Mouse (Mus musculus): ENCODE data around the gene Prdx6b. TPM values are rescaled to one million over a fixed set of nuclear protein-coding genes. Genes with fewer than 3 reads are reported as not detected.

Gene Prdx6b
- not detected in 2 replicates for polyA plus RNA-seq (2012; ENCODE audit: insufficient read depth, low replicate concordance)

- no peak within 1 kb of the TSS for H3K4me3 ChIP-seq (replicated peaks)
- H3K9me3 ChIP-seq = no peaks in the 10 kb centered on the region
- no peaks in the 10 kb centered on the region for H3K27me3 ChIP-seq (replicated peaks)
- H3K36me3 ChIP-seq (replicated peaks; ENCODE audit: low read length) = no peaks in the 10 kb centered on the region
- H3K4me1 ChIP-seq = no peaks in the 10 kb centered on the region
- no peak for TF ChIP-seq FLI1 (IDR thresholded peaks at IDR 0.05; ENCODE audit: low read length)
- no peak for TF ChIP-seq GATA1 (IDR thresholded peaks at IDR 0.05; ENCODE audit: borderline replicate concordance, low read length)
Measured at GRCm38 (mm10) chr2:80292172-80292571, at the start of gene Prdx6b. Gene Prdx6b (plus strand): TSS chr2:80292472.

GRCm38 (mm10) chr2:80247466-80247865 lies 44.8 kb upstream of the Prdx6b start:
- TF ChIP-seq GATA1 (IDR thresholded peaks at IDR 0.05; ENCODE audit: borderline replicate concordance, low read length) = no peak
- no peak for TF ChIP-seq FLI1 (IDR thresholded peaks at IDR 0.05; ENCODE audit: low read length)
- no peaks in the 10 kb centered on the region for H3K4me1 ChIP-seq
- H3K36me3 ChIP-seq (replicated peaks; ENCODE audit: low read length) = no peaks in the 10 kb centered on the region
- H3K9me3 ChIP-seq = no peaks in the 10 kb centered on the region
- no peaks in the 10 kb centered on the region for H3K27me3 ChIP-seq (replicated peaks)
- H3K4me3 ChIP-seq (replicated peaks) = no peak overlapping the region

- Histone ChIP-seq H3K4me1 (no peaks in the 10 kb centered on the region), H3K4me3 (replicated peaks) (no peak overlapping the region), H3K9me3 (no peaks in the 10 kb centered on the region), H3K27me3 (replicated peaks) (no peaks in the 10 kb centered on the region), H3K36me3 (replicated peaks; ENCODE audit: low read length) (no peaks in the 10 kb centered on the region)
- TF ChIP-seq FLI1 (IDR thresholded peaks at IDR 0.05; ENCODE audit: low read length) (no peak), GATA1 (IDR thresholded peaks at IDR 0.05; ENCODE audit: borderline replicate concordance, low read length) (no peak)
Measured at GRCm38 (mm10) chr2:80247868-80248267, 44.4 kb upstream of the Prdx6b start.

GRCm38 (mm10) chr2:80259888-80260672 lies 32.2 kb upstream of the Prdx6b start:
- Histone ChIP-seq H3K4me3 (replicated peaks) (no peak overlapping the region), H3K36me3 (replicated peaks; ENCODE audit: low read length) (no peaks in the 10 kb centered on the region), H3K27me3 (replicated peaks) (no peaks in the 10 kb centered on the region), H3K4me1 (no peaks in the 10 kb centered on the region), H3K9me3 (no peaks in the 10 kb centered on the region)
- TF ChIP-seq GATA1 (IDR thresholded peaks at IDR 0.05; ENCODE audit: borderline replicate concordance, low read length) = no peak

GRCm38 (mm10) chr2:80266894-80267293 lies 25.4 kb upstream of the Prdx6b start:
- H3K9me3 ChIP-seq = no peaks in the 10 kb centered on the region
- peak overlapping the region; percentile 86 for H3K4me3 ChIP-seq (replicated peaks)
- TF ChIP-seq GATA1 (IDR thresholded peaks at IDR 0.05; ENCODE audit: borderline replicate concordance, low read length) = no peak
- TF ChIP-seq FLI1 (IDR thresholded peaks at IDR 0.05; ENCODE audit: low read length) = no peak
- H3K4me1 ChIP-seq = peaks cover 12% of the 10 kb centered on the region
- H3K27me3 ChIP-seq (replicated peaks) = no peaks in the 10 kb centered on the region
- H3K36me3 ChIP-seq (replicated peaks; ENCODE audit: low read length) = no peaks in the 10 kb centered on the region

GRCm38 (mm10) chr2:80268053-80268452 lies 24.2 kb upstream of the Prdx6b start:
- peaks cover 12% of the 10 kb centered on the region for H3K4me1 ChIP-seq
- H3K27me3 ChIP-seq (replicated peaks) = no peaks in the 10 kb centered on the region
- TF ChIP-seq GATA1 (IDR thresholded peaks at IDR 0.05; ENCODE audit: borderline replicate concordance, low read length) (no peak), FLI1 (IDR thresholded peaks at IDR 0.05; ENCODE audit: low read length) (no peak)

GRCm38 (mm10) chr2:80271431-80271830 lies 20.8 kb upstream of the Prdx6b start:
- Histone ChIP-seq H3K27me3 (replicated peaks) (no peaks in the 10 kb centered on the region), H3K9me3 (no peaks in the 10 kb centered on the region), H3K4me3 (replicated peaks) (no peak overlapping the region), H3K36me3 (replicated peaks; ENCODE audit: low read length) (no peaks in the 10 kb centered on the region), H3K4me1 (peaks cover 12% of the 10 kb centered on the region)
- TF ChIP-seq GATA1 (IDR thresholded peaks at IDR 0.05; ENCODE audit: borderline replicate concordance, low read length) = no peak
- TF ChIP-seq FLI1 (IDR thresholded peaks at IDR 0.05; ENCODE audit: low read length) = no peak

More at GRCm38 (mm10) chr2:80268053-80268452, 24.2 kb upstream of the Prdx6b start:
- no peaks in the 10 kb centered on the region for H3K9me3 ChIP-seq
- no peak overlapping the region for H3K4me3 ChIP-seq (replicated peaks)
- H3K36me3 ChIP-seq (replicated peaks; ENCODE audit: low read length) = no peaks in the 10 kb centered on the region

- no peaks in the 10 kb centered on the region for H3K27me3 ChIP-seq (replicated peaks)
- H3K36me3 ChIP-seq (replicated peaks; ENCODE audit: low read length) = no peaks in the 10 kb centered on the region
- no peak for TF ChIP-seq GATA1 (IDR thresholded peaks at IDR 0.05; ENCODE audit: borderline replicate concordance, low read length)
- no peak for TF ChIP-seq FLI1 (IDR thresholded peaks at IDR 0.05; ENCODE audit: low read length)
- H3K9me3 ChIP-seq = no peaks in the 10 kb centered on the region
- H3K4me3 ChIP-seq (replicated peaks) = no peak overlapping the region
- H3K4me1 ChIP-seq = peaks cover 4% of the 10 kb centered on the region; the same call in 1 of the 2 replicates
Measured at GRCm38 (mm10) chr2:80273038-80273437, 19.2 kb upstream of the Prdx6b start.

- TF ChIP-seq GATA1 (IDR thresholded peaks at IDR 0.05; ENCODE audit: borderline replicate concordance, low read length) = no peak
- TF ChIP-seq FLI1 (IDR thresholded peaks at IDR 0.05; ENCODE audit: low read length) = no peak
- no peak overlapping the region for H3K4me3 ChIP-seq (replicated peaks)
- H3K27me3 ChIP-seq (replicated peaks) = peaks cover 1% of the 10 kb centered on the region
- H3K36me3 ChIP-seq (replicated peaks; ENCODE audit: low read length) = no peaks in the 10 kb centered on the region
- peaks cover 4% of the 10 kb centered on the region; the same call in 1 of the 2 replicates for H3K4me1 ChIP-seq
- no peaks in the 10 kb centered on the region for H3K9me3 ChIP-seq
Measured at GRCm38 (mm10) chr2:80273763-80274162, 18.5 kb upstream of the Prdx6b start.

GRCm38 (mm10) chr2:80275136-80275535 lies 17.1 kb upstream of the Prdx6b start:
- TF ChIP-seq FLI1 (IDR thresholded peaks at IDR 0.05; ENCODE audit: low read length) (no peak), GATA1 (IDR thresholded peaks at IDR 0.05; ENCODE audit: borderline replicate concordance, low read length) (no peak)
- H3K4me1 ChIP-seq = peaks cover 4% of the 10 kb centered on the region; the same call in 1 of the 2 replicates
- no peaks in the 10 kb centered on the region for H3K36me3 ChIP-seq (replicated peaks; ENCODE audit: low read length)
- no peaks in the 10 kb centered on the region for H3K9me3 ChIP-seq
- H3K27me3 ChIP-seq (replicated peaks) = peaks cover 1% of the 10 kb centered on the region
- no peak overlapping the region for H3K4me3 ChIP-seq (replicated peaks)

All from megakaryocyte, embryonic 14.5 days (primary cell).